Mouse (Mus musculus) cortical plate, adult 2 months (tissue): Measurements from ENCODE around the gene Zfp652.

Experiments
- CTCF ChIP-seq: fragments of 200-500 bp; IDR thresholded peaks from 2 replicates; pipeline ENCODE4 v1.5.1; 2011; ENCODE audit warnings: mild to moderate bottlenecking, control low read depth, low read length; ENCODE audit not compliant: insufficient read depth; ENCODE audit errors: extremely low read depth
- POLR2A ChIP-seq: fragments of 200-500 bp; IDR thresholded peaks from 2 replicates; pipeline ENCODE4 v1.6.1; 2011; ENCODE audit warnings: mild to moderate bottlenecking, low read length, control low read depth; ENCODE audit not compliant: insufficient read depth; ENCODE audit errors: extremely low read depth

- TF ChIP-seq CTCF (no peak), POLR2A (no peak)
These were observed 157.5 kb downstream of the Zfp652 start for GRCm38 (mm10) chr11:95869918-95870470.
